Mouse (Mus musculus): ENCODE measurements around the gene Olfr980. TPM values are rescaled to one million over a fixed set of nuclear protein-coding genes. Genes with fewer than 3 reads are reported as not detected.

Gene Olfr980
- polyA plus RNA-seq (2012; rRNA removed), result not detected in 2 replicates

DNA sequence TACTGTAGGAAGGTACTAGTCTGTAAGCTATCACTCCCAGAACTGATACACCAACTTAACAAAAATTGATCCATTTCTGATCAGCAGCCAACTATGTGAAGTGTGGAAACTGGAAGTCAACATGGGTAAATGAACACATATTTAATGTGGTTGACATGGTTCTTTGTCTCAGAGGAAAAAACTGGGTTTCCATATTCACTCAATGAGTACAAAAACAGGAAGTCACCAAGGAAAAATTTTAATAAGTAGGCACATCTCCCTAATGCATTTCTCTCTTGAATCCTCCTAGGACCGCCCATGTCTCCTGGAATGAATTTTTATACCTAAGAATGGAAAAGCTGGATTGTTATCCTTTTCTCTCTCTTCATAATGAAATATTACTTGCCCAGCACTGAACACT lies at the start of gene Olfr980:
Gene Olfr980 (minus strand): TSS at position 101 of the 400 bp plus-strand sequence.

GRCm38 (mm10) chr9:40021164-40021563 lies 11.8 kb upstream of the Olfr980 start, which contains the start of gene Olfr981:
TSS of gene Olfr981 (plus strand) at chr9:40021464.

GRCm38 (mm10) chr9:40003365-40003764 lies 6.0 kb downstream of the Olfr980 start, which contains the start of gene Olfr979:
TSS of gene Olfr979 (minus strand) at chr9:40003465.

GRCm38 (mm10) chr9:39991813-39992212 lies 17.6 kb downstream of the Olfr980 start, which contains the start of gene Olfr978:
TSS of gene Olfr978 (plus strand) at chr9:39992113.

DNA sequence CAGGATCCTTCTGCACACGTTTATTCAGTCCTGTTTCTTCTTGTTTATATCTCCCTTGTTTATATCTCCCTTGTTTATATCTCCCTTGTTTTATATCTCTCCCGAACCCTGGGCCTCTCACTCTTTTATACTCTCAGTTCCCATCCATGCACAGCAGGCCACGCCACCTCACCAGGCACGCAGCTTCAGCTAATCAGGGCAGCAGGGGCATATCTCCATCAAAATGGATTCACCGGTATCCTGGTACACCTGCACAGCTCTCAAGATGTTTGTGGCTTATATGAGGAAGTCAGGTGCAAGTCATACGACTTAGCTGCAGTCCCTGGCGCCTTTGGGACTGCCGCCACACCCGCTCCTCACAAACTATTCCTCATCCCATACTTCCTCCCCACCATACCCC lies 48.3 kb downstream of the Olfr980 start, which contains the start of gene Olfr976:
Gene Olfr976 (minus strand): TSS at position 101 of the 400 bp plus-strand sequence.

Other genes starting within 250 kb of the Olfr980 start
- gene Olfr968, start 226.3 kb downstream of the Olfr980 start, polyA plus RNA-seq (2012; rRNA removed), result not detected in 2 replicates
- not detected in 2 replicates for gene Olfr969, start 218.6 kb downstream of the Olfr980 start, polyA plus RNA-seq (2012; rRNA removed)
- gene Olfr970, start 200.7 kb downstream of the Olfr980 start, polyA plus RNA-seq (2012; rRNA removed), result not detected in 2 replicates
- not detected in 2 replicates for gene Olfr971, start 172.7 kb downstream of the Olfr980 start, polyA plus RNA-seq (2012; rRNA removed)
- gene Olfr972, start 143.2 kb downstream of the Olfr980 start, polyA plus RNA-seq (2012; rRNA removed), result not detected in 2 replicates
- gene Olfr229, start 102.2 kb downstream of the Olfr980 start, polyA plus RNA-seq (2012; rRNA removed), result not detected in 2 replicates
- gene Olfr974, start 72.1 kb downstream of the Olfr980 start, polyA plus RNA-seq (2012; rRNA removed), result not detected in 2 replicates
- gene Olfr975, start 57.5 kb downstream of the Olfr980 start, polyA plus RNA-seq (2012; rRNA removed), result not detected in 2 replicates
- gene Olfr976, start 48.4 kb downstream of the Olfr980 start, polyA plus RNA-seq (2012; rRNA removed), result not detected in 2 replicates
- not detected in 2 replicates for gene Olfr978, start 17.5 kb downstream of the Olfr980 start, polyA plus RNA-seq (2012; rRNA removed)
- gene Olfr979, start 6.1 kb downstream of the Olfr980 start, polyA plus RNA-seq (2012; rRNA removed), result not detected in 2 replicates
- not detected in 2 replicates for gene Olfr981, start 11.9 kb upstream of the Olfr980 start, polyA plus RNA-seq (2012; rRNA removed)
- gene Olfr982, start 64.2 kb upstream of the Olfr980 start, polyA plus RNA-seq (2012; rRNA removed), result not detected in 2 replicates
- not detected in 2 replicates for gene Olfr983, start 84.0 kb upstream of the Olfr980 start, polyA plus RNA-seq (2012; rRNA removed)
- not detected in 2 replicates for gene Olfr984, start 104.6 kb upstream of the Olfr980 start, polyA plus RNA-seq (2012; rRNA removed)
- gene Olfr985, start 120.6 kb upstream of the Olfr980 start, polyA plus RNA-seq (2012; rRNA removed), result not detected in 2 replicates
- not detected in 2 replicates for gene Tmem225, start 138.5 kb upstream of the Olfr980 start, polyA plus RNA-seq (2012; rRNA removed)
- not detected in 2 replicates for gene Olfr986, start 171.3 kb upstream of the Olfr980 start, polyA plus RNA-seq (2012; rRNA removed)
- 0.66 and 0.77 TPM in 2 replicates for gene Zfp202, start 182.7 kb upstream of the Olfr980 start, polyA plus RNA-seq (2012; rRNA removed)

Measured in liver, embryonic 14 days (tissue).